Mouse (Mus musculus): Measurements from ENCODE around the gene Ccdc122. TPM values are rescaled to one million over a fixed set of nuclear protein-coding genes. Genes with fewer than 3 reads are reported as not detected.

The Ccdc122 gene
- total and polyA plus RNA-seq, 2 experiments, result 1.3 to 6.9 TPM

DNA sequence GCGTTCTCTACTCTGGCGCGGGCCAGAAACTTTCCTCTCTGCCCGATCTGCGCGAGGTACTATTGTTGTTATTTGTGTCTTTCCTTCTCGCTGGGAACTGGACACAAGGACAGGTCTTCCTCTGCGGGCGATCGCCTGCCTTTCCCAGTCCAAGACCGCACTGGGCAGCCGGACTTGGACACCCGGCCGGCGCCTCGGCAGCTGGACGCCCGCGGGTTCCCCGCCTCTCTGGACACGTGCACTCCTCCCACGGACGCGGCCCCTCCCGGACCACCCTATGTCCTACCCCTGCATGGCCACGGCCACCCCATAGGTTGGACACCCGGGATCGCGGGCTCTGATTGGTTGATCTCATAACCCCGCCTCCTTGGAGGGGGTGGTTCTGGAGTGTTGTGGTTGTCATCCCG is 120.9 kb downstream of the Ccdc122 start:
- Histone ChIP-seq H3K79me2 (ENCODE audit: control insufficient read depth, insufficient read depth, low read length) (no peaks in the 10 kb centered on the region), H3K4me3 (ENCODE audit: insufficient read depth, low read depth, low read length) (no peak overlapping the region), H3K9ac (ENCODE audit: low read depth, low read length) (no peak overlapping the region), H3K36me3 (ENCODE audit: control insufficient read depth, insufficient read depth, low read length) (no peaks in the 10 kb centered on the region), H3K27me3 (ENCODE audit: control insufficient read depth, insufficient read depth, low read length) (peaks cover 13% of the 10 kb centered on the region), H3K4me1 (ENCODE audit: control insufficient read depth, insufficient read depth, low read length) (no peaks in the 10 kb centered on the region; the same call in 1 of the 2 replicates), H3K27ac (replicated peaks; ENCODE audit: insufficient read depth, low read depth, low read length) (no peak overlapping the region)
- no peak for DNase-seq (ENCODE audit: extremely low read depth, low read depth, low spot score)
- TF ChIP-seq POLR2A (IDR thresholded peaks at IDR 0.05; ENCODE audit: extremely low read depth, insufficient read depth, low read length) (no peak), CTCF (IDR thresholded peaks at IDR 0.05; ENCODE audit: low read depth, low read length) (no peak)
- 3% methylated on average over 31 of the region's 31 CpGs for WGBS

DNA sequence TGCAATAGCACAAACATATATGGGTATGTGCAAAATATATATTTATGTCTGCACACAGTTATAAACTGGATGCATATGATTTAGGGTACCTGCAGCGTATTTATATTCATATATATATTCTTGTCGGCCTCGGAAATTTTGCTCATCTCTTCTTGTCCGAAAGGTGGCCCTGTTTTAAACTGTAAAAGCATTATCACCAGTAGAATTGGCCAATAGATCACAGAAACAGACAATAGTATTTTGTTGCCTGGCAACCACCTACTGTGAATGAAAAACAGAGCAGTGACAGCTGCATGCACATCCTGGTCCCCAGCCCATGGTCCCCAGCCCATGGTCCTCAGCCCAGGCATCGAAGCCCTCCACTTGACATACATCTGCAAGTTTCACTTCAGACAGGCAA is 122.8 kb downstream of the Ccdc122 start:
- no peak for TF ChIP-seq POLR2A (IDR thresholded peaks at IDR 0.05; ENCODE audit: extremely low read depth, insufficient read depth, low read length)
- TF ChIP-seq CTCF (IDR thresholded peaks at IDR 0.05; ENCODE audit: low read depth, low read length), result no peak
- Histone ChIP-seq H3K4me3 (ENCODE audit: insufficient read depth, low read depth, low read length) (no peak overlapping the region), H3K4me1 (ENCODE audit: control insufficient read depth, insufficient read depth, low read length) (no peaks in the 10 kb centered on the region; the same call in 1 of the 2 replicates), H3K36me3 (ENCODE audit: control insufficient read depth, insufficient read depth, low read length) (no peaks in the 10 kb centered on the region), H3K27ac (replicated peaks; ENCODE audit: insufficient read depth, low read depth, low read length) (no peak overlapping the region), H3K27me3 (ENCODE audit: control insufficient read depth, insufficient read depth, low read length) (peaks cover 13% of the 10 kb centered on the region), H3K79me2 (ENCODE audit: control insufficient read depth, insufficient read depth, low read length) (no peaks in the 10 kb centered on the region), H3K9ac (ENCODE audit: low read depth, low read length) (no peak overlapping the region)
- WGBS, result 87% methylated on average over 5 of the region's 5 CpGs
- no peak for DNase-seq (ENCODE audit: extremely low read depth, low read depth, low spot score)

Other genes with a start within 250 kb of the Ccdc122 start
- gene Lacc1, start 132 bp downstream of the Ccdc122 start, total RNA-seq (2014; rRNA removed), result 8.6 and 8.8 TPM in 2 replicates
- 6.0 and 6.3 TPM in 2 replicates for gene Lacc1, start 132 bp downstream of the Ccdc122 start, polyA plus RNA-seq (2012; rRNA removed)
- 0.07 and 0.09 TPM in 2 replicates for gene Enox1, start 120.0 kb downstream of the Ccdc122 start, total RNA-seq (2014; rRNA removed)
- gene Enox1, start 120.0 kb downstream of the Ccdc122 start, polyA plus RNA-seq (2012; rRNA removed), result not detected in 2 replicates

Measured in liver, adult 2 months (tissue).